Mouse (Mus musculus): ENCODE results near the gene Prrx2. TPM values are rescaled to one million over a fixed set of nuclear protein-coding genes. Genes with fewer than 3 reads are reported as not detected.

Prrx2 gene
- 0.21 and 1.2 TPM in 2 replicates for polyA plus RNA-seq (2021; fragmentation: Nextera tagmentation)
- long read RNA-seq, experiment 1, partial matches to known transcripts = 0 of 1 reads
- long read RNA-seq, experiment 1, other reads (novel, unspliced or antisense) = 1 of 1 reads
- long read RNA-seq, experiment 2 = 0 reads

DNA sequence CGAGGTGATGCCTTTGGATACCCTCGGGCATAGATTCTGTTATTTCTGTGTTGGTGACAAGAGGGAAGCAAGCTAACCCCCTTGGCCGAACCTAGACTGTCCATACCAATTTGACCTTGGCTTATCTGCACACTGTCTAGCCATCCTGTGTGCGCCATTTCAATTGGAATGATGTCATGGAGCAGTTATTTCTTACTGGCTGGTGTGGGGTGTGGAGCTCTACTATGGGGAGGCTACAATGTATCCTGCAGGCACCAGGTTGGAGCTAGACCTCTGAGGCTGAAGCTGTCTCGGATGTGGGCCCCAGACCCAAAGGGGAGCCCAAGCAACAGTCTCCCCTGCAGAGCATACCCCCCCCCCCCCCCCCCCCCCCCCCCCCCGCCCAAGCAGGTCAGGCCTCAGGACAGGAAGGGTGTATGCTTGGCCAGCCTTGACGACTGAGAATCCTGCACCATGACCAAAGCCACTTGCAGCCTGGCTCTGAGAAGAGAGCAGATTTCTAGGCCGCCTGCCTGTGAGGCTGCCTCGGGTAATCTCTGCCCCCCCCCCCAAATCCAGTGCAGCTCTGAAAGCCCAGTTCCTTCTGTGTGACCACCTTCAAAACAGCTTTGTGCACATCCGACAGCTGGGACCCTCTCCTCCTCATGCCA is at the start of gene Prrx2:
Prrx2 (plus strand) TSS at position 600 of the 650 bp plus-strand sequence.

GRCm38 (mm10) chr2:30803604-30804003 is 31.2 kb upstream of the Prrx2 start, which contains the start of gene 1700001O22Rik:
Gene 1700001O22Rik, minus strand, starts transcription at chr2:30803661.

GRCm38 (mm10) chr2:30807648-30808295 is 27.0 kb upstream of the Prrx2 start, which contains the start of gene Ntmt1:
Gene Ntmt1, plus strand, starts transcription at chr2:30807826.

DNA sequence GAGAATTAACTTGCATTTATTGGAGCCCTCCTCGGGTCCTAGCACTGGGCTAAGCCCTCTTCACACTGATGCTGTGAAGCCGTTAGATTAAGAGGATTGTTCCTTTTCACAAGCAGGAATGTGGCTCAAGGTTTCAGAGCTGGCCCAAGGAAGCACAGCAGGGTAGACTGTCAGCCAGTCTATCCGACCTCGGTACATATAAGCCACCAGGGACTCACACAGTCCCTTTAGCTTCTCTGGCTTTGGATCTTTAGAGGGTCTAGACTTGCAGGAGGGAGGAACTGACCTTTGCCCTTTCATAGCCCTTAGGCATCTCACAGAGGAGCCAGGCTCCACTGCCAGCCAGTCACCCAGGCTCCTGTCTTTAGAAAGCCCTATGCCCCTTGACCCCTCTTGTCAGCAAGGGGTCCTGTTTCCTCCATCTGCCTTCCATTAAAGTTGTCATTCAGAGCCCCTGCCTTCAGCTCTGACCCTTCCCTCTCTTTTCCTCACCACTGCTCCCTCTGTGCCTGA is 4.4 kb upstream of the Prrx2 start, which contains the start of gene Asb6:
Asb6 (minus strand) TSS at position 51 of the 513 bp plus-strand sequence.

GRCm38 (mm10) chr2:30929483-30930045 is 94.8 kb downstream of the Prrx2 start, which contains the start of gene Ptges:
Gene Ptges, minus strand, starts transcription at chr2:30929863.

Other genes starting within 250 kb of the Prrx2 start
- 5.9 and 9.5 TPM in 2 replicates for gene Cstad, start 239.9 kb upstream of the Prrx2 start, polyA plus RNA-seq (2021; fragmentation: Nextera tagmentation)
- gene 1700001O22Rik, start 31.3 kb upstream of the Prrx2 start, polyA plus RNA-seq (2021; fragmentation: Nextera tagmentation) = 9.7 and 11.1 TPM in 2 replicates
- gene Ntmt1, start 27.1 kb upstream of the Prrx2 start, polyA plus RNA-seq (2021; fragmentation: Nextera tagmentation) = 43.3 and 64.3 TPM in 2 replicates
- 22.6 and 26.3 TPM in 2 replicates for gene Asb6, start 4.6 kb upstream of the Prrx2 start, polyA plus RNA-seq (2021; fragmentation: Nextera tagmentation)
- 2.1 and 3.7 TPM in 2 replicates for gene Ptges, start 94.9 kb downstream of the Prrx2 start, polyA plus RNA-seq (2021; fragmentation: Nextera tagmentation)
- gene Tor1b, start 118.0 kb downstream of the Prrx2 start, polyA plus RNA-seq (2021; fragmentation: Nextera tagmentation) = 16.7 and 21.6 TPM in 2 replicates
- gene Tor1a, start 133.0 kb downstream of the Prrx2 start, polyA plus RNA-seq (2021; fragmentation: Nextera tagmentation) = 57.6 and 78.1 TPM in 2 replicates
- 91.7 and 95.6 TPM in 2 replicates for gene BC005624, start 147.2 kb downstream of the Prrx2 start, polyA plus RNA-seq (2021; fragmentation: Nextera tagmentation)
- gene Usp20, start 147.3 kb downstream of the Prrx2 start, polyA plus RNA-seq (2021; fragmentation: Nextera tagmentation) = 20.8 and 25.0 TPM in 2 replicates

All from left cerebral cortex, adult 6 months (tissue).